Mouse (Mus musculus): Measurements from ENCODE around the gene Palm2. TPM values are rescaled to one million over a fixed set of nuclear protein-coding genes. Genes with fewer than 3 reads are reported as not detected.

Gene Palm2
- polyA plus RNA-seq, 1 experiment: not detected

DNA sequence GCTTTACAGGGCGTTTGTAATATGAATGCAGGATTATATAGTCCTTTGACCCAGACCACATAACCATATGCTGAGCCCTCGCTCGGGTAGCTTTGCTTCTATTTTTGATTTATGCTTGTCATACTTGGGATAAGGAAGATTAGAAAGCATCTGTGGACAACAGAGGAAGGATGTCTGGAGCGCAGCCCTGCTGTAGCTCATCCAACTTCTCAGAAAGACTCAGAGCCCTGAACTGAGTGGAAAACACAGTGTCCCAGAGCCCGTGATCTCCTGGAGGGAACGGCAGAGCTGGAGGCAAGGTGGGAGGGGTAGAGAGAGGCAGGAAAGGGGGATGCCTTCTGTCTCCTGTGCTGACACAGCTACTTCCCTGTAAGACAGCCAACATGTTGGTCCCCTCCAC lies 100.2 kb downstream of the Palm2 start:
- H3K27me3 ChIP-seq (replicated peaks): no peaks in the 10 kb centered on the region
- no peaks in the 10 kb centered on the region for H3K36me3 ChIP-seq (replicated peaks; ENCODE audit: low read length)
- no peak for TF ChIP-seq GATA1 (IDR thresholded peaks at IDR 0.05; ENCODE audit: borderline replicate concordance, low read length)
- no peak for TF ChIP-seq FLI1 (IDR thresholded peaks at IDR 0.05; ENCODE audit: low read length)
- H3K4me1 ChIP-seq: no peaks in the 10 kb centered on the region
- H3K9me3 ChIP-seq: no peaks in the 10 kb centered on the region
- no peak overlapping the region for H3K4me3 ChIP-seq (replicated peaks)

DNA sequence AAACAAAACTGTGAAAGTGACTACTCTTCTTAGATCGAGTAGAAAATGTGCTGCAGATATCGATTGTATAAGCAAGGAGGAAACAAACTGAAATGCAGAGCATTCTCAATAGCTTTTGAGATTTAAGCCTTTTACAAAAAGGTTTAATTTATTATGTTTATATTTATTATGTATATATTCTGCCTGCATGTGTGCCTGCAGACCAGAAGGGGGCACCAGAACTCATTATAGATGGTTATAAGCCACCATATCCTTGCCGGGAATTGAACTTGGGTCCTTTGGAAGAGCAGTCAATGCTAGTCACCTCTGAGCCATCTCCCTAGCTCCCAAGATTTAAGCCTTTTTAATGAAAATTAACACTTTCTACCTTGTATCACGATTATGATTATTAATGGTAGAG lies 101.0 kb downstream of the Palm2 start:
- Histone ChIP-seq H3K9me3 (no peaks in the 10 kb centered on the region), H3K36me3 (replicated peaks; ENCODE audit: low read length) (no peaks in the 10 kb centered on the region)

DNA sequence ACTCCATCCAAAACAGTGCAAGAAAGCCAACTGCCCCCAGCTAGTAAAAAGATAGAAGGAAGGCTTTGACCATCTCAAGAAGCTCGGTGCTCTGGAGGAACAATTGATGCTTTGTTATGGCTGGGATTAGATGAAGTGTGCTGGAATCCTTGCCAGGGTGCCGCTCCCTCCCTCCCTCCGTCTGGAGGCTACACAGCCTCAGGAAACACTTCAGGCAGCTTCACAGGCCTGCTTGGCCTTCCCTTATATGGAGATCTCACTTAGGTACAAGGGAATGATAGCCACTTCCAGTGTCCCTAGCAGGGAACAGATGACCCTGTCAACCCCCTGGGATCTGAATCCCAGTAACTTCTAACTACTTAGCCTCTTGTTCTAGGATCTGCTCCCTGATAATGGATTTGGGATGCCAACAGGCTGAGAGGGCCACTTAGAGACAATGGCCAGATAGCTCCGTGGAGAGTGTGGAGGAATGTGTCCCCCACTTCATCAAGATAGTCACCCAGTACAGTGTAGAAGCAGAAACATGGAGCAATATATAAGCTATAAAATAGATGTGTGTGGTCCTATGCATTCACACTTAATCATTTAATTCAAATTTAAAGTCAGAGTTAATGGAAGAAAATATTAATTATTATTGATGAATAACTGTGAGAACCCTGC lies 104.1 kb downstream of the Palm2 start:
- no peak overlapping the region for H3K4me3 ChIP-seq (replicated peaks)
- no peak for TF ChIP-seq GATA1 (IDR thresholded peaks at IDR 0.05; ENCODE audit: borderline replicate concordance, low read length)
- no peak for TF ChIP-seq FLI1 (IDR thresholded peaks at IDR 0.05; ENCODE audit: low read length)
- H3K4me1 ChIP-seq: no peaks in the 10 kb centered on the region
- H3K9me3 ChIP-seq: no peaks in the 10 kb centered on the region
- no peaks in the 10 kb centered on the region for H3K27me3 ChIP-seq (replicated peaks)
- H3K36me3 ChIP-seq (replicated peaks; ENCODE audit: low read length): no peaks in the 10 kb centered on the region

More for the DNA sequence above, 101.0 kb downstream of the Palm2 start:
- TF ChIP-seq FLI1 (IDR thresholded peaks at IDR 0.05; ENCODE audit: low read length) (no peak), GATA1 (IDR thresholded peaks at IDR 0.05; ENCODE audit: borderline replicate concordance, low read length) (no peak)
- no peaks in the 10 kb centered on the region for H3K27me3 ChIP-seq (replicated peaks)
- H3K4me1 ChIP-seq: no peaks in the 10 kb centered on the region
- no peak overlapping the region for H3K4me3 ChIP-seq (replicated peaks)

DNA sequence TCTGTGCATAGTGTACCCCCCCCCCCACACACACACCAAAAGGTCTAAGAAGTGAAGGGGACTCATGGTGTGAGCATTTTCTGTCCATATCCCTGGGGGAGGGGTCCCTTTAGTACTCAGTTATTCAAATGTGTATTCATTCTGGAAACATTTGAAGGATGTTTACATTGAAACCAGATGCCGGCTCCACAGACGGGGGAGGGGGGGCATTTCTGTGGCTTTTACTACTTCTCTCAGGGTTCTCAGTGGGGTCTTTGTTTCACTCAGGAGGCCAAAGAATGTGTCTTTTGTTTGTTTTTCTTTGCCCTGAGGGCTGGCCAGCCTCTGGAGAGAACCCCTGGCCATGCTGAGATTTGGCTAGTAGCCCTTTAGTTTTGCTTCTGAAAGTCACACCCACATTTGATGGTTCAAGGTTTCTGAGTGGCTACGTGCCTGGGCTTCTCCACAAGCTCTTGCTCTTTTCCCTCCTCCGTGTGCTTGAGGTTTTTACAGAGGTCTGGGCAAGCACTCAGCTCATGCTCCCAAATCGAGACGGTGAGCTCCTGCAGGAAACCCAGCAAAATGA lies 109.7 kb downstream of the Palm2 start:
- H3K27me3 ChIP-seq (replicated peaks): no peaks in the 10 kb centered on the region
- no peaks in the 10 kb centered on the region for H3K9me3 ChIP-seq
- no peak overlapping the region for H3K4me3 ChIP-seq (replicated peaks)
- TF ChIP-seq FLI1 (IDR thresholded peaks at IDR 0.05; ENCODE audit: low read length): no peak
- no peak for TF ChIP-seq GATA1 (IDR thresholded peaks at IDR 0.05; ENCODE audit: borderline replicate concordance, low read length)
- no peaks in the 10 kb centered on the region for H3K36me3 ChIP-seq (replicated peaks; ENCODE audit: low read length)
- H3K4me1 ChIP-seq: no peaks in the 10 kb centered on the region

DNA sequence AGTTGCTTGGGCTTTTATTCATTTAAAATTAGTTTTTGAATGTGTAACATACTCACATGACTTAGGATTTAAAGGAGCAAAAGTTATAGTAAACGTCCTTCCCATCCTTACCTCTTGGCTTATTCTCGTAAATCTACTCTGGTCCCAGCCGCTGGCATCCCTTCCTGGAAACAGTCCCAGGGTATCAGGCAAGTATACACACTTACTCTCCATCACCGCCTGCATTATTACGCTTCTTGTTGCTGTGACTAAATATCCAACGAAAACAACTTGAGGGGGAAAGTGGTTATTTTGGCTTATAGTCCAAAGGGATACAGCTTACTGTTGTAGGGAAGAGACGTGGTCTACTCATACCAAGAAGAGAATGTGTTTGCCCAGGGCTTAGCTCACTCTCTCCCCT lies 113.7 kb downstream of the Palm2 start:
- no peaks in the 10 kb centered on the region for H3K27me3 ChIP-seq (replicated peaks)
- no peaks in the 10 kb centered on the region; the same call in 1 of the 2 replicates for H3K9me3 ChIP-seq
- no peak overlapping the region for H3K4me3 ChIP-seq (replicated peaks)
- no peaks in the 10 kb centered on the region for H3K4me1 ChIP-seq
- TF ChIP-seq FLI1 (IDR thresholded peaks at IDR 0.05; ENCODE audit: low read length): no peak
- no peak for TF ChIP-seq GATA1 (IDR thresholded peaks at IDR 0.05; ENCODE audit: borderline replicate concordance, low read length)
- no peaks in the 10 kb centered on the region for H3K36me3 ChIP-seq (replicated peaks; ENCODE audit: low read length)

DNA sequence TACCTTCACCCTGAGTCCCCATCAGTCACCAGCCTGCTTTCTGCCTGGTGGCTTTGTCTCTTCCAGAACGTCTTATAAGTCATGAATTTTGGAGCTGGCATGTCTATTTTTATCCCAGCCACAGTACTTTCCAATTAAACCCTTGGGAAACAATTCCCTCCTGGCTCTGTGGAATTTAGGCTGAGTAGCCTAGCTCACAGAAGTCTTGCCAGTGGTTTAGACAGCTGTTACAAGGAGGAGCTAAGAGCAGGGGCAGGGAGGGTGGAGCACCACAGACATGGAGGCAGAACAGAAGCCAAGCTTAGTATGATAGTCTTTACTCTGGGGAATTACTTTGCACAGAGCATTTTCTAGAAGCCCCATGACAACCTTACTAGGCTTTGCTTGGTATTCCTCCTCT lies 116.2 kb downstream of the Palm2 start:
- no peak overlapping the region for H3K4me3 ChIP-seq (replicated peaks)
- no peaks in the 10 kb centered on the region; the same call in 1 of the 2 replicates for H3K9me3 ChIP-seq
- TF ChIP-seq GATA1 (IDR thresholded peaks at IDR 0.05; ENCODE audit: borderline replicate concordance, low read length) (no peak), FLI1 (IDR thresholded peaks at IDR 0.05; ENCODE audit: low read length) (no peak)
- no peaks in the 10 kb centered on the region for H3K27me3 ChIP-seq (replicated peaks)
- H3K4me1 ChIP-seq: no peaks in the 10 kb centered on the region
- no peaks in the 10 kb centered on the region for H3K36me3 ChIP-seq (replicated peaks; ENCODE audit: low read length)

DNA sequence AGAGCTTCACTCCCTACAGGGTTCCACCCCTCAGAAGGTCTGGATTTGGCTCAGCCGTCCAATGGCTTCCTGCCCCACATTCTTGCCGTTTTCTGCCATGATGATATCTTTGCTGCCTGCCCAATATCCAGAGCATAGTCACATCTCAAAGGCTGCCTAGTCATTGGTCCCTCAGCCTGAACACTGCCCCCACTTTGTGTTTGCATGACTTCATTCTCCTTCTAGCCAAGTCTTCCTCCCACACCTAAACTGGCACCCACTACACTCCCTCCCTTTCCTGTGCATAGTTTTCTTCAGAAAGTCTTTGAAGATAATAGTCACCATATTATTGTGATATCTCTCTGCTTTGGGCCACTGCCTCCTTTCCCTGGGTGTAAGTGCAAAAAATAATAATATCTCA lies 123.1 kb downstream of the Palm2 start:
- Histone ChIP-seq H3K4me3 (replicated peaks) (no peak overlapping the region), H3K4me1 (no peaks in the 10 kb centered on the region), H3K9me3 (no peaks in the 10 kb centered on the region; the same call in 1 of the 2 replicates), H3K27me3 (replicated peaks) (no peaks in the 10 kb centered on the region), H3K36me3 (replicated peaks; ENCODE audit: low read length) (no peaks in the 10 kb centered on the region)
- TF ChIP-seq GATA1 (IDR thresholded peaks at IDR 0.05; ENCODE audit: borderline replicate concordance, low read length) (no peak), FLI1 (IDR thresholded peaks at IDR 0.05; ENCODE audit: low read length) (no peak)

DNA sequence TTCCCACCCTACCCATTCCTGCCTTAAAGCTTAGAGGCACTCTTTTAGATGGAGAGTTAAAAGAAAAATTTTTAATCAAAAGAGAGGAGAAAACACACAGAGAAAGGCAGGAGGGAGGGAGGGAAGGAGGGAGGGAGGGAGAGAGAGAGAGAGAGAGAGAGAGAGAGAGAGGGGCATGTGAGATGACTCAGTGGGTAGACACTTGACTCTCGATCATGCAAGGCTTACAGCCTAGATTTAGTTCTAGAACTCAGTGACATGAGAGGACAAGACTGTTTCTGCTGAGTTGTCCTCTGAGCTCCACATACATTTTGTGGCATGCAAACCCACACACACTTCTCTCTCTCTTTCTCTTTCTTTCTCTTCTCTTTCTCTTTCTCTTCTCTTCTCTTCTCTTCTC lies 125.4 kb downstream of the Palm2 start:
- Histone ChIP-seq H3K4me1 (no peaks in the 10 kb centered on the region), H3K27me3 (replicated peaks) (no peaks in the 10 kb centered on the region), H3K9me3 (no peaks in the 10 kb centered on the region), H3K36me3 (replicated peaks; ENCODE audit: low read length) (no peaks in the 10 kb centered on the region), H3K4me3 (replicated peaks) (no peak overlapping the region)
- TF ChIP-seq FLI1 (IDR thresholded peaks at IDR 0.05; ENCODE audit: low read length) (no peak), GATA1 (IDR thresholded peaks at IDR 0.05; ENCODE audit: borderline replicate concordance, low read length) (no peak)

DNA sequence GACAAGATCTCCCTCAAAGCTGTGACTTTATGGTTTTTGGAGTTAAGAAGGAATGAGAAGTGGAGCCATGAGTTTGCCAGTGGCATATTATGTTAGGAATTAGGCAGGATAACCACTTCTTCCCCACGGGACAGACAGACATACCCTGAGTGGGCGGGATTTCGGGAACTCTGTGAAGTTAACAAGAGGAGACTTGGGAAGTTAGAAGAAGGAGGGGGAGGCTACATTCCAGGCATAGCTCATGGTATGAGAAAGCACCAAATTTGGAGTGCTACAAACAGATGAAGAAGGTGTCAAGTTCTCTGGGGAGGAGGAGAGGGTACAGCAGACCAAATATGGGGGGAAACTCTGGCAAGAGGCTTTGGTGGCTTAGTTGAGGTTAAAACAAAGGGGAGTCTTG lies 126.0 kb downstream of the Palm2 start:
- no peak overlapping the region for H3K4me3 ChIP-seq (replicated peaks)
- no peaks in the 10 kb centered on the region for H3K4me1 ChIP-seq
- H3K36me3 ChIP-seq (replicated peaks; ENCODE audit: low read length): no peaks in the 10 kb centered on the region
- TF ChIP-seq FLI1 (IDR thresholded peaks at IDR 0.05; ENCODE audit: low read length) (no peak), GATA1 (IDR thresholded peaks at IDR 0.05; ENCODE audit: borderline replicate concordance, low read length) (no peak)
- no peaks in the 10 kb centered on the region for H3K9me3 ChIP-seq
- no peaks in the 10 kb centered on the region for H3K27me3 ChIP-seq (replicated peaks)

DNA sequence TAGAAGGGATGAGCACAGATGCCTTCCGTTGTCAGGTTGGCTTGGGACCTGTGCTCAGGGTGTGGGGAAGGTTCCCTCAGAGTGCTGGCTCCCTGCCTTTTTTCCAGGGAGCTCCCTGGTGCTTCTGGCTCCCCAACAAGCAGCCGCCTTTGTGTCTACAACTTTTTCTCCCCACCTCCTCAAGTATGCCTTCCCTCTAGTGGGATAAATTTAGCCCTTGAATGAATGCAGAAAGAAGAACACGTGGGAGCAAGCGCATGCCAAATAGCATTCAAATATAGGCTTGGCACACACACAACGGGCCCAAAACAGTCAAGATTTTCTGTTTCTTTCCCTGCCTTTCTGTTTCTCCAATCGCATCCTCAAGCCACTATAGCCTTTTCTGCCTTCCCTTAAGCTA lies 127.0 kb downstream of the Palm2 start:
- Histone ChIP-seq H3K4me3 (replicated peaks) (no peak overlapping the region), H3K36me3 (replicated peaks; ENCODE audit: low read length) (no peaks in the 10 kb centered on the region), H3K27me3 (replicated peaks) (peaks cover under 1% of the 10 kb centered on the region), H3K9me3 (no peaks in the 10 kb centered on the region), H3K4me1 (no peaks in the 10 kb centered on the region)
- no peak for TF ChIP-seq GATA1 (IDR thresholded peaks at IDR 0.05; ENCODE audit: borderline replicate concordance, low read length)
- TF ChIP-seq FLI1 (IDR thresholded peaks at IDR 0.05; ENCODE audit: low read length): no peak
